Comparison of ENCODE assay signal across 10 mouse cellular contexts in genomic region chr12:71147641-71148040, GRCm38 (mm10). TPM values are rescaled to one million over a fixed set of nuclear protein-coding genes. Genes with fewer than 3 reads are reported as not detected.
DNase-seq lines count a peak whose midpoint lies in the region; ATAC-seq and TF ChIP-seq lines count a peak whose summit lies in the region.
"Had no signal": no experiment of that assay in that cellular context is flagged by ENCODE, and none has a peak within 500 bp of the region (broad histone marks: within the 10 kb centered on the region; RNA-seq: fewer than 3 reads in every experiment).

No protein-coding gene starts in this region.

- peak; percentile 62 for TF ChIP-seq RAD21 in CH12.LX (IDR thresholded peaks at IDR 0.05; ENCODE audit: low read depth, low read length)

- no peaks in the 10 kb centered on the region for H3K27me3 ChIP-seq in kidney, adult 2 months (replicated peaks; ENCODE audit: control insufficient read depth, insufficient read depth, low read length)
- no peaks in the 10 kb centered on the region for H3K27me3 ChIP-seq in kidney, embryonic 15.5 days
- H3K27me3 ChIP-seq in CH12.LX (replicated peaks) = no peaks in the 10 kb centered on the region
- H3K27me3 ChIP-seq: limb, embryonic 13.5 days had no signal

- no peak for ATAC-seq in kidney, embryonic 15.5 days (replicated peaks; ENCODE audit: low FRiP score)

- H3K4me3 ChIP-seq in kidney, adult 2 months (ENCODE audit: insufficient read depth, low read depth, low read length) = no peak overlapping the region
- no peak overlapping the region for H3K4me3 ChIP-seq in kidney, embryonic 15.5 days (replicated peaks)
- H3K4me3 ChIP-seq in CH12.LX (replicated peaks in 1 of 3; ENCODE audit: low read depth in 2 of 3, low read length in 2 of 3, poor library complexity in 1 of 3) = no peak overlapping the region
- H3K4me3 ChIP-seq: erythroblast, embryonic 14.5 days; limb, embryonic 13.5 days had no signal

- no peaks in the 10 kb centered on the region for H3K9me3 ChIP-seq in kidney, embryonic 15.5 days (replicated peaks)
- H3K9me3 ChIP-seq in CH12.LX (replicated peaks; ENCODE audit: low read length) = no peaks in the 10 kb centered on the region
- H3K9me3 ChIP-seq: limb, embryonic 13.5 days had no signal

- H3K27ac ChIP-seq in kidney, adult 2 months (ENCODE audit: insufficient read depth, low read depth, low read length) = no peak overlapping the region
- no peak overlapping the region for H3K27ac ChIP-seq in kidney, embryonic 15.5 days
- no peak overlapping the region for H3K27ac ChIP-seq in CH12.LX (ENCODE audit: insufficient read depth, low read depth)
- H3K27ac ChIP-seq: limb, embryonic 13.5 days had no signal

- dilution Hi-C loops in CH12.LX (cut with MboI; ENCODE audit: extremely low pct_ligation_motif_present, extremely low pct_unique_long_range_greater_than_20kb, low sequenced_read_pairs) = no loop called here

- peak; percentile 54 for DNase-seq in kidney, adult 2 months
- DNase-seq in CH12.LX (ENCODE audit: extremely low read depth) (peak; percentile 56), ZHBTc4 (ENCODE audit: low read depth, low spot score) (peak; percentile 66)
- peak; percentile 14 for DNase-seq in embryo, embryonic 9.5 days (ENCODE audit: extremely low spot score)
- DNase-seq in left cerebral cortex, postnatal 25 days (ENCODE audit: low spot score in 2 of 2) = peak; percentile 31 to 33
- peak; percentile 75 for DNase-seq in retina, embryonic 14.5 days (ENCODE audit: low spot score)
- no peak for DNase-seq in gastrocnemius, postnatal 14 days

- TF ChIP-seq POLR2A in kidney, adult 2 months (IDR thresholded peaks at IDR 0.05; ENCODE audit: low read depth, low read length) = no peak
- no peak for TF ChIP-seq POLR2A in CH12.LX (IDR thresholded peaks at IDR 0.05; ENCODE audit: low read depth, low read length)

- no peak overlapping the region for H3K4me2 ChIP-seq in kidney, embryonic 15.5 days
- H3K4me2 ChIP-seq in CH12.LX (ENCODE audit: insufficient read depth, low read depth, poor library complexity, severe bottlenecking) = no peak overlapping the region
- H3K4me2 ChIP-seq: limb, embryonic 13.5 days had no signal

- H3K4me1 ChIP-seq in kidney, adult 2 months (ENCODE audit: control insufficient read depth, insufficient read depth, low read length) = no peaks in the 10 kb centered on the region
- no peaks in the 10 kb centered on the region for H3K4me1 ChIP-seq in kidney, embryonic 15.5 days
- peaks cover 0 to 4% of the 10 kb centered on the region in 2 experiments; a peak in 1 of 4 replicates for H3K4me1 ChIP-seq in CH12.LX (ENCODE audit: control insufficient read depth in 1 of 2, insufficient read depth in 2 of 2)
- H3K4me1 ChIP-seq: limb, embryonic 13.5 days had no signal

- intact Hi-C loops in left cerebral cortex, postnatal 25 days (cut with DNase I) = no loop called here
- intact Hi-C loops in gastrocnemius, postnatal 14 days (cut with DNase I; ENCODE audit: low total_unique reads) = no loop called here

- no peaks in the 10 kb centered on the region for H3K36me3 ChIP-seq in kidney, adult 2 months (ENCODE audit: control insufficient read depth, insufficient read depth, low read length)
- H3K36me3 ChIP-seq in kidney, embryonic 15.5 days = peaks cover 85% of the 10 kb centered on the region
- H3K36me3 ChIP-seq in CH12.LX (replicated peaks in 1 of 2; ENCODE audit: control insufficient read depth in 1 of 2, insufficient read depth in 1 of 2, low read length in 1 of 2) = peaks cover 42 to 86% of the 10 kb centered on the region in 2 experiments

- in situ Hi-C loops in CH12.LX (cut with MboI; ENCODE audit: low pct_ligation_motif_present, low pct_unique_long_range_greater_than_20kb, low sequenced_read_pairs) = loop anchor here (25.0 kb wide), 1 partner anchor 565 kb away; no protein-coding TSS in a partner anchor

- 74% methylated on average over 3 of the region's 3 CpGs for WGBS in kidney, adult 2 months
- WGBS in kidney, embryonic 15.5 days = 89% methylated on average over 3 of the region's 3 CpGs

- TF ChIP-seq CTCF in kidney, adult 2 months (conservative IDR thresholded peaks at IDR 0.05; ENCODE audit: insufficient read depth, insufficient read length, low read depth, low read length) = 0 out of 2 replicates have a peak, but pooled peaks have one; percentile 10
- TF ChIP-seq CTCF in CH12.LX (conservative IDR thresholded peaks at IDR 0.05 in 1 of 2, IDR thresholded peaks at IDR 0.05 in 1 of 2; ENCODE audit: low read depth in 2 of 2, low read length in 2 of 2) = peak; percentile 73 to 77

- no peak overlapping the region for H3K9ac ChIP-seq in kidney, embryonic 15.5 days
- no peak overlapping the region for H3K9ac ChIP-seq in CH12.LX (ENCODE audit: insufficient read depth, low read depth)
- H3K9ac ChIP-seq: limb, embryonic 13.5 days had no signal

- no peaks in the 10 kb centered on the region for H3K79me2 ChIP-seq in CH12.LX (replicated peaks; ENCODE audit: control insufficient read depth, extremely low read depth, insufficient read depth, poor library complexity, severe bottlenecking)

- no peak for TF ChIP-seq EP300 in CH12.LX (IDR thresholded peaks at IDR 0.05; ENCODE audit: low read length)

TF ChIP-seq in CH12.LX, 34 proteins besides CTCF, POLR2A, EP300 and RAD21:
- TF ChIP-seq SMC3 (IDR thresholded peaks at IDR 0.05; ENCODE audit: low read depth, low read length) = peak; percentile 50
- no peak for TF ChIP-seq TCF12 (IDR thresholded peaks at IDR 0.05; ENCODE audit: low read depth, low read length)
- no peak for TF ChIP-seq PAX5 (IDR thresholded peaks at IDR 0.05; ENCODE audit: low read length)
- TF ChIP-seq RCOR1 (conservative IDR thresholded peaks at IDR 0.05; ENCODE audit: low read depth, low read length) = no peak

RNA-seq across cellular contexts. Expression of gene 2700049A03Rik, which starts 11.0 kb away (rescaled TPM):
- polyA plus RNA-seq in kidney, adult 2 months (2012; rRNA removed) = 2.1 and 2.4 TPM in 2 replicates
- polyA plus RNA-seq in kidney, embryonic 15.5 days (2015; fragmentation: Nextera tagmentation; extraction: Ambion mirVana) = 14.7 and 14.8 TPM in 2 replicates
- total RNA-seq in CH12.LX (2012; rRNA removed) (7.7 TPM in 2 replicates), CH12.LX (2014; rRNA removed) (10.0 and 10.6 TPM in 2 replicates)
- 7.5 and 9.4 TPM in 2 replicates for polyA plus RNA-seq in CH12.LX (2012; ENCODE audit: insufficient read length, low read depth)
- 1 to 10 TPM; 5.2 TPM for total RNA-seq in left cerebral cortex, postnatal 25 days (2021)
- total RNA-seq in gastrocnemius, postnatal 14 days (2021) = 1 to 10 TPM; 2.6 to 2.8 TPM

RNA-seq across cellular contexts. Expression of gene Timm9, which starts 11.2 kb away (rescaled TPM):
- polyA plus RNA-seq in kidney, adult 2 months (2012; rRNA removed) = 18.2 and 25.3 TPM in 2 replicates
- polyA plus RNA-seq in kidney, embryonic 15.5 days (2015; fragmentation: Nextera tagmentation; extraction: Ambion mirVana) = 88.7 and 88.9 TPM in 2 replicates
- 77.3 and 110 TPM in 2 replicates for total RNA-seq in CH12.LX (2012; rRNA removed)
- total RNA-seq in CH12.LX (2014; rRNA removed) = 127 and 141 TPM in 2 replicates
- 82.8 and 83.0 TPM in 2 replicates for polyA plus RNA-seq in CH12.LX (2012; ENCODE audit: insufficient read length, low read depth)
- 10 to 100 TPM; 58.0 to 62.5 TPM for total RNA-seq in left cerebral cortex, postnatal 25 days (2021)
- 10 to 100 TPM; 22.4 to 30.0 TPM for total RNA-seq in gastrocnemius, postnatal 14 days (2021)

RNA-seq across cellular contexts. Expression of gene Tomm20l, which starts 36.4 kb away (rescaled TPM):
- not detected in 2 replicates for polyA plus RNA-seq in kidney, adult 2 months (2012; rRNA removed)
- polyA plus RNA-seq in kidney, embryonic 15.5 days (2015; fragmentation: Nextera tagmentation; extraction: Ambion mirVana) = not detected in 2 replicates
- total RNA-seq in CH12.LX (2012; rRNA removed) (not detected in 2 replicates), CH12.LX (2014; rRNA removed) (not detected in 2 replicates)
- not detected in 2 replicates for polyA plus RNA-seq in CH12.LX (2012; ENCODE audit: insufficient read length, low read depth)
- total RNA-seq in left cerebral cortex, postnatal 25 days (2021) = not detected
- not detected for total RNA-seq in gastrocnemius, postnatal 14 days (2021)
- polyA plus RNA-seq: erythroblast, embryonic 14.5 days; limb, embryonic 13.5 days had no signal
